Mouse (Mus musculus): ENCODE measurements at regions not wholly inside any gene's neighbourhood (a gene's known extent, or its start where the extent isn't known, plus 50 kb on each side); places are given as distances from the start of the nearest gene placed in this dataset.

DNA sequence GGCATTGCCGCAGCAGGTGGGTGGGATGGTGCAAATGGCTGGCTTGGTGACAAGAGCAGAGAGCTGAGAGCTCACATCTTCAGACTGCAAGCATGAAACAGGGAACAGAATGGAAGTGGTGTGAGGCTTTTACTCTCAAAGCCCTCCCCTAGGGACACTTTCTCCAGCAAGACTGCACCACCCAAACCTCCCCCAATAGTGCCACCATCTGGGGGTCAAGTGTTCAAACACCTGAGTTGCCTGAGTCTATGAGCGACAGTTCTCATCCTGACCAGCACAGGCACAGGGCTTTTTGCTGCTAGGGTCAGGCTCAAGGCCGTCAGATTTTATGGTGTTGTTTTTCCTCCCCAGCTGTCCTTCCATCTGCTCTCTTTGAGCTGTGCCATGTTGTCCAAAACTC lies 337.9 kb upstream of the Eif4g2 start:
- DNase-seq (ENCODE audit: low spot score) = no peak

DNA sequence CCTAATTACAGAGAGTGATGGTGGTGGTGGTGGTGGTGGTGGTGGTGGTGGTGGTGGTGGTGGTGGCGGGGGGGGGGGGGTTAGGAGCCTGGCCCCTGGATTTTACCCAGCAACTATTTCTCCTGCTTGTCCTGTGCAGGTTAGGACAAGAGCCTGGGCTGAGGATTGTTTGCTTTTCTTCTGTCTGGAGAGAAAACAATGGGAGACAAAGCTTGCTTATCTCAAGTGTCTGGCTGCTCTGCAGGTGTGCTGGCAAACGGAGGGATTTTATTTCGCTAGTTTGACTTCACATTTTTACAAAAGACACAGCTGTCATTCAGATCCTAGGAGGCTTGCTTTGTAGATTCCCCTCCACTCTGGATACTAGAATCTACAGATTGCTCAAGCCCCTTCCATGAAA lies 334.9 kb upstream of the Eif4g2 start:
- no peak for DNase-seq (ENCODE audit: low spot score)

DNA sequence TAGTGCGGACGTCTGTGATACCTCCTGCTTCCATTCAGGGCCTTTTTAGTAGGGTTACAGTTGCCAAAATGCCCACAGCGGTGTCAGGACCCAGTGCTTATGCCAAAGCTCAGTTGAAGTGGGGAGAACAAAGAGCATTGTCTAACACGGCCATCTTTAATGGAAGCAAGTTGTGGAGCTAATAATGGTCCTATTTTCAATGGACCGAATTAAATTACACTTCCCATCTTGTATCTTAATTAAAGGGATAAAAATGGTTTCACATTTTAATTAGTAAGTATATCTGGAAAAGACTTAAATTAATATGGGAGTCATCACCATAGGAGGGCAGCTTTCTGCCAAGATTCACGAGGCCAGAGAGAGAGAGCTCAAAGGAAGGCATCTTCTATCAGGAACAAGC lies 333.2 kb upstream of the Eif4g2 start:
- no peak for DNase-seq (ENCODE audit: low spot score)

DNA sequence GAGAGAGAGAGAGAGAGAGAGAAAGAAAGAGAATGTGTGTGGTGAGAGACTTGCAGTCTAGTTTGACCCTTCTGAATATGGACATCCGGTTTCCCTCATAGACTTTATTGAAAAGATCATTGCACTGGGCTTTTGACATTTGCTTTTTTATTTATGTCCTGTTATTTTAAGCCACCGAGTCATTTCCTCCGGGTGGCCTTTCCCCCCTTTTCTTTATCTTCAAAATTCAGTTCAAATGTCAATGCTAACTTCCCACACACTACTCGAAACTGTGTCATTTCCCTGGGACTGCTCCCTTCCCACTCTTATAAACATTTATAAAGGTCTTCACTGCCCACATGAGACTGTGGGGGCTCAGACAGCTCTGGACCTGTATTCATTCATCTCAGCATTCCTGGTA lies 330.9 kb upstream of the Eif4g2 start:
- DNase-seq (ENCODE audit: low spot score) = no peak

DNA sequence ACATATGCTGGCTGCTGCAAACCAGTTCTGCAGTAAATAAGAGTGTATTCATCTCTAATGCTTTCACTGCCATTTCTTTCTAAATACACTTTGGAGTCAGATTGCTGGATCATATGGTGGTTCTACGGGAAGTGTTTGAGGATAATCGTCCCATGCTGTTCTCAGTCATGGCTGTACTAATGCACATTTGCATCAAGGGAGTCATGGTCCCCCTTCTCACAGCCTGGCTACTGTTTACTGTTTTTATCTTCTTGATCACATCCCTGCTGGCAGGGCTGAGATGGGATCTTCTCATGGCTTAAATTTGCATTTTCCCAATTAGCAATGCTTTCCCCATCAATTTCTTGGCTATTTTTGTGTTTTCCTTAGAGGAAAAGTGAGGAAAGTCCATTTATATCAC lies 330.1 kb upstream of the Eif4g2 start:
- DNase-seq (ENCODE audit: low spot score) = no peak

DNA sequence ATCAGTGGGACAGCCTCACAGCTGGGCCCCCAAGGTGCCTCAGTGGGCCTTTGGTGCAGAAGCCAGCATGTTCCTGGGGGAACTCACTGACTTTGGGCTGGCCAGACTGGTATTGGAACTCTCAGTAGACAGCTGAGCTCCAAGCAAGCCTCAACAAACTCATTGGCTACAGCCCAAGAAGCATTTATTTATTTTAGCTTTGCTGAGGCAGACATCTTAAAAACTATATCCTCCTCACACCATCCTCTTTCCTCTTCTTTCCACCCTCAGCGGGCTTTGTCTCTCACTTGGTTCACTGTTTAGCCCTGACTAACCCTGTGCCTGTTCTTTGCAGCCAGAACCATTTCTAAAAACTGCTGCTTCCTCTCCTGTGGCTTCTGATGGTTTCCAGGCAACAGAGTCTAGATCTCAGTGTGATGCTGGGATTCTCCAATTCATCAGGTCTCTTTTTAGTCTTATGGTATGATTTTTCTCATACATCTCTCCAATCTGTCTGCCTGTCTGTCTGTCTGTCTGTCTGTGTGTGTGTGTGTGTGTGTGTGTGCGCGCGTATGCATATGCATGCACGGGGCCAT lies 328.6 kb upstream of the Eif4g2 start:
- DNase-seq (ENCODE audit: low spot score) = no peak

DNA sequence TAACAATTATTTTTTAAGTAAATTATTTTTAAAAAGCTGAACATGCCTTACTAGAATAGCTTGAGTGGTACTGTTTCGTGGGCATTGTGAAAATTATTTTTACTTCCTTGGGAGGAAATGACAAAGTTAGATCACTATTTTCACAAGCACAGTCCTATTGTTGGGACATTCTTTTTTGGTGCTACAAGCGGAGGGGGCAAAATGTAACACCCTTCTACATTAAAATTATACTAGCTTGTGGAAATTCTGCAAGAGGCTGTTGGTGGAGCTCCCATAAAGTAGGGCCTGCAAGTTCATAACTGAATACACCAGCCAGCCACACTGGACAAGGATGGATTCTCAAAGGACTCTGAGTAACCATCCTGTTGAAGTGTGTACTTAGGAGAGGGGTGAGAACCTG lies 313.1 kb upstream of the Eif4g2 start:
- DNase-seq (ENCODE audit: low spot score) = no peak

DNA sequence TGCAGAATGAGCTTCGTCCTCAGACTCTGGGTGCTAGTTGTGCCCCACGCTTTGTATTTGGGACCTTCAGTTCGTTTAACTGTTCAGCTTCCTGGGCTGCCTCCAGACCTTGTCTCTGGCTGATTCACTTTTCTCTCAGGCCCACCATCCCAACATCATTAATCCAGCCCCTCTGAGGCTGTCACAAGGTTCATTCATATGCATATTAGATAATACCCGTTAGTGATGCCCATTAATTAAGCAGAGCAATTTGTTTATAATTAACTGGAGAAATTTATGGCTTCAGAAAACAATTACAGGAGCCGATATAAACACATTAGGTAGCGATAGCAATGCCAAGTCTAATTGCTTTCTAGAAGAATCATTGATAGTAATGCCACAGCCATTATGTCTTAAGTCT lies 312.3 kb upstream of the Eif4g2 start:
- DNase-seq (ENCODE audit: low spot score) = no peak

DNA sequence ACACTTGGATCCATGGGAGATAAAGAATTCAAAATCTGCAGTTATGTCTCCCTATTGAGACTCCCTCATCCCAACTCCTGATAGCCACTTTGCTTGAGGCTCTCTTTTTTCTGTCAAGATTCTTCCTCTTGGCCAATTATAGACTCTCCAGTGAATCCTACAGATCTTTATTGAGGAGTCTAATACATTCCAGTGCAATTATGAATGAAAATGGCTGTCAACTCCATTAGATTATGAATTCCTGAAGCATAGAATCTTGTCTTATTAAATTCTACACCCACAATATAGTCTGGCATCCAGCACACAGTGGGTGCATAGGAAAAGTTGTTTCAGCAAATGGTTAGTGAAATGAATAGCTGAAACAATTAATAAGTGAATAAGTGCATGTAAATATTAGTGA lies 311.0 kb upstream of the Eif4g2 start:
- no peak for DNase-seq (ENCODE audit: low spot score)

DNA sequence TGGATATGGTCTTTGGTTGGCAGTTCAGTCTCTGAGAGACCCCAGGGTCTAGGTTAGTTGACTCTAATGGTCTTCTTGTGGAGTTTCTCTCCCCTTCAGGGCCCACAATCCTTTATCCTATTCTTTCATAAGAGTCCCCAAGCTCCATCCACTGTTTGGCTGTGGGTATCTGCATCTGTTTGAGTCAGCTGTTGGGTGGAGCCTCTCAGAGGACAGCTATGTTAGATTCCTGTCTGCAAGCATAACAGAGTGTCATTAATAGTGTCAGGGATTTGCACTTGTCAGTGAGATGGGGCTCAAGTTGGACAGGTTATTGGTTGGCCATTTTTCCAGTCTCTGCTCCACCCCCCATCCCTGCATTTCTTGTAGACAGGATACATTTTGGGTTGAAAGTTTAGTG lies 306.9 kb upstream of the Eif4g2 start:
- no peak for DNase-seq (ENCODE audit: low spot score)

DNA sequence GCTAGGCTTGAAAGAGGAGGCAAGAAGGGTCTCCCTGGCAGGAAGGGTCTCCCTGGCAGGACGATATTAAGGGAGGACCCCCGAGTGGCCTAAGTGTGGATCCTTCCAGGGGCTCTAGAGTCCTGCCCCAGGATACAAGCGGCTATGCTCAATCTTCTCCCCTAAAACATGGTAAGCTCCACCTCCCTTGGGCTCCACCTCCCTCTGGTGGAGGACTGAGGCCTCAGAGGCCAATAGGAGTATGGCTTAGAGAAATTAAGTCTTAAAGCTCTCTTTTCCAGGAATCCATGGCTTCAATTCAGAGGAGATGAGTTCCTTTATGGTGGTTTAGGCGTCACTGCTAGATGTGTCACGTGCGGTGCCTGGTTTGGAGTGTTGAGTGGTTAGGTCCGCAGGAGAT lies 291.7 kb upstream of the Eif4g2 start:
- no peak for DNase-seq (ENCODE audit: low spot score)

DNA sequence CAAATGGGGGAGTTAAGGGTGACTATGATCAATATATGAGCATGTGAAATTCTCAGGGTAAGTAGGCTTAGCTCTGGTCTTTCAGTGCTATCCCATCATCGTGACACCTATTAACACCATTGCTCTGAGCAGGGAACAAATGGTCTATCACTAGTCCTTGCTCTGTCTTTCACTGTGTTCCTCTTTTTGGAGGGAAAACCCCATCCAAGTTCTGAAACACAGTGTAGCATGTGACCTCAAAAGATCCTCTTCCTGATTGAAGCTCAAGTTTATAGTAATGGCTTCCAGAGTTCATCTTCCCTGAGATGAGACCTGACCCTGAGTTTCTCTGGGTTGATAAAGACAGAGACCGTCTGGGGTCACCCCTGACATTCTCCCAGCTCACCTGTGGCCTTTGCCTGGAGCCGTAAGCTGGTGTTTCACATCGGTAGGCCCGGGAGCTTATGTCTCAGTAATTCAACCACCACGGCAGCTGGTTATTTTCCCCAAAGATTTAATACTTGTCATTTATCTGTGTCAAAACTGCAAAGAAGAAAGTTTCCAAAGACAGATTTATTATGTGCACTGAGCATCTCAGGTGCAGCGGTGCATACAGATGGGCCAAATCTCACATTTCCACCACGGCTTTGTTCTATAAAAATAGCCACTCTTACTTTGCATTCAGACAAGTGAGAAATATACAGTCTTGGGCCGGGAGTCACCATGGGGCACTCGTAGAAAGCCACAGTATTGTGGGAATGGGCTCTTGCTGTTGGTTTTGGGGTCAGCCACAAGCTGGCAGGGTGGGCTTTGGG lies 290.7 kb upstream of the Eif4g2 start:
- DNase-seq (ENCODE audit: low spot score) = no peak

DNA sequence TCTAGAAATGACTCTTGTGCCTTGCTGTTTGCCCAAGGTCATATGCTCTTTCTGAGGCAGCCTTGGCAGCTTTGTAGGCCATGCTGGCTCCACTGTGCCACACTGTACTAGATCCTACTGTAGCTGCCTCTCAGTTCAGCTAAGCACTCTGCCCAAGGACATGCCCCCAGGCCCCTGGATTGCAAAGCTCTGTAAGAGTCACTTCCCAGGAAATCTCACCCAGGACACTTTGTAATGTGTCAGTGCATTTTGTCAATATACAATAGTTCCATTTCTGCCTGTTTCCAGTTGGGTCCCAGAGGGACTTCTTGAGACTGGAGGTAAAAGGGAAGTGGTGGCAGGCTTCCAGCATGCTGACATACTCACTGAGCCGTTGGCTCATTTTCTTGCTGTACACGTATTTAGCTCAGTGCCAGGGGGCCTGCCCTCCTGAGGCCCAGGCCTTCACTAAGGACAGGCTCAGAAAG lies 287.6 kb upstream of the Eif4g2 start:
- DNase-seq (ENCODE audit: low spot score) = no peak

DNA sequence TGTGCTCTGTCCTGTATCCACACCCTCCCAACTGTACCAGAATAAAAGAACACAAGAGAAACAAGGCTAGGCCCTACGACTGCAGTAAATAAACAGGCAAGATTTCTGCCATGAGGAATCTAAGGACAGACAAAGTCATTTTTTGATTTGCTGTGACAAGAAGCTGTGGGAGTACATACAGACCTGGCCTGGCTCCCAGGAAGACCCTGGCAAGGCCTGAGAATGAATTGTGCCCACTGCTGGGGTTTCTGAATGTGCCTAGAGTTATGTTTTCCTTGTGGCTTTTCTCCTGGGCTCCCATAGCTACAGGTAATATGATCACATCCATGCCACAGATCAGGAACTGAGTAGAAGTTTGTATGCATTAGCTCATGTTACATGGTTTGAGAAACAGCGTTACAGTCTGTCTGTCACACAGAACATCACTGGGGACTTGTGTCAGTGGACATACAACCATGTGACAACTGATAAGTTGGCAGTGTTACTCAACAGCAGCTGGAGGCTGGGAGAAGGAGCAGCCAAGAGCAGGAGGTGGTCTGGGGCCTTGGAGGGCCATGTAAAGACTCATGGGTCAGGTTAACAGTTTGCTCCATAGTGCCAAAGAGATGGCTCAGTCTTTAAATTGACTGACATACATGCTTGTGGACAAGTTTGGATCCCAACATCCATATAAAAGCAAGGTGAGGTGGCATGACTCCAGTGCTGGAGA lies 285.6 kb upstream of the Eif4g2 start:
- DNase-seq (ENCODE audit: low spot score) = no peak

DNA sequence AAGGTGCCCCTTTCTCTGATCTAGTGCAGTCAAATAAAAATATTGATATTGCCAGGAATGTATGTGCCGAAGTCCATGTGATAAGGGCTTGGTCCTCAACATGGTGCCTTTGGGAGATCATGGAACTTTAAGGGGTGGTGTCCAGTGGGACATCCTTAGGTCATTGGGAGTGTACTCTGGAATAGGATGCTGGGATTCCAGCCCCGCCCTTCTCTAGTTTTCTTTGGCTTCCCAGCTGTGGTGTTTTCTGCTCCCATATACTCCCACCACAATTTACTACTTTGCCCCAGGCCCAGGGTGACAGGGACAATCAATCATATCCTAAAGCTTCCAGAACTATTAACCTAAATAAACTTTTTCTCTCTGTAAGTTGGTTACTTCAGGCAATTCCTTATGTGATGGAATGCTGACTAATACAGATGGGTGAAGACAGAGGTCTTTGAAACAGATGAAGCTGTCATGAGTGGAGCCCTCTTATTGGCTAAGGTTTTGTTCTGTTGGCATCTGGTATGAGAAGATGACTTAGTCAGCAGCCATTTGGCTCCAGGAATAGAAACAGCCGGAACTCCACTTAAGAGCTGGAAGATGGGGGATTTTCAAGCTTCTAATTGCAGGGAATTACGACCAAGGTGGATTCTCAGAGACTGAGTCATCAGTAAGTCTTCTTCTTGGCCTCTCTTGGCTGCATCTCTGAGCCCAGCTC lies 284.3 kb upstream of the Eif4g2 start:
- DNase-seq (ENCODE audit: low spot score) = no peak

DNA sequence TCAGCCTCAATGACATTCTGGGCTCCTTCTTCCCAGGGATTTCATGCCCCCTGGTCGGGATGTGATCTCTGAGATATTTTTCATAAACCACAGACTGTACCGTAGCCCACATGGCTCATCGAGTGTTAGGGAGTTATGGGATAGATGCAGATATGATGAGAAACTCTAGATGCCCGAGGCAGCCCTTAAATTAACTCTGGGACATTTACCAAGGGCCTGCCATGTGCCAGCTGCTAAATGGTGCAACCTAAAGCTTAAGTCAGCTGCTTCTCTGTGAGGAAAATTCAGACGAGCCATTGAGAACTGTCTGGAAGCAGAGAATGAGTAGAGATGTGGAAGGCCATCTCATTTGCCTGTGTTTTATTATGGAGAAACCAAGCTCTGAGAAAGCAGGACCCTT lies 282.6 kb upstream of the Eif4g2 start:
- no peak for DNase-seq (ENCODE audit: low spot score)

DNA sequence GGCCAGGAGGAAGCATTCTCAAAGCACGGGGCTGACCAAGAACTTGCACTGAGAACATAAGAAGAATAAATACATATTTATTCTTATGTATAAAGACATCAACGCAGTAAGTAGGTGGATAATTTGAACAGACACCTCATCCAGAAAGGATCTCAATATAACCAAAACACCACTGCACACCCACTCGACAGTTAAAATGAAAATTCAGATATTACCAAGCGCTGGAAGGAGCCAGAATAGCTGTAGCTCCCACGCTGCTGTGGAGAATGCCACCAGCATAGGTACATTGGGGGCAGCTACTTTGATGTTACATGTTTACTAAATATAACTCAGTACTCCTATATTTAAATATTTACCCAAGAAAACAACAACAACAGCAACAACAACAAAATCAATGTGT lies 280.4 kb upstream of the Eif4g2 start:
- DNase-seq (ENCODE audit: low spot score) = no peak

DNA sequence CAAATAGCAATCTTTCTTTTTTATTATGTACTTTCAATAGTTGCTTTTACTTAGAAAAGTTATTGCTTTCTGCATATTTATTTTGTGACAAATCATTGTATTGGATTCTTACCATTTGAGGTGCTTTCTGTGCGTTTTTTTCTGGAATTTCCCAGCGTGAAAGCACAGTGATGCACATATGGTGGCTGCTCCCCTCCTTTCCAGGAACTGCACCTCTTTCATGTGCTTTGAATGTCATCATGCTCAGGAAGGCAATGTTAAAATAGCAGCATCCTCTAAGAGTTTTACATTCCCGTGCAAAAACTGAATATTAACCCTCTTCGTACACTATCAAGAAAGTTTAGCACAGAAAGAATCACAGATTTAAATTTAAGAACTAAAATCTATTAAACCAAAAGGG lies 279.8 kb upstream of the Eif4g2 start:
- DNase-seq (ENCODE audit: low spot score) = no peak

DNA sequence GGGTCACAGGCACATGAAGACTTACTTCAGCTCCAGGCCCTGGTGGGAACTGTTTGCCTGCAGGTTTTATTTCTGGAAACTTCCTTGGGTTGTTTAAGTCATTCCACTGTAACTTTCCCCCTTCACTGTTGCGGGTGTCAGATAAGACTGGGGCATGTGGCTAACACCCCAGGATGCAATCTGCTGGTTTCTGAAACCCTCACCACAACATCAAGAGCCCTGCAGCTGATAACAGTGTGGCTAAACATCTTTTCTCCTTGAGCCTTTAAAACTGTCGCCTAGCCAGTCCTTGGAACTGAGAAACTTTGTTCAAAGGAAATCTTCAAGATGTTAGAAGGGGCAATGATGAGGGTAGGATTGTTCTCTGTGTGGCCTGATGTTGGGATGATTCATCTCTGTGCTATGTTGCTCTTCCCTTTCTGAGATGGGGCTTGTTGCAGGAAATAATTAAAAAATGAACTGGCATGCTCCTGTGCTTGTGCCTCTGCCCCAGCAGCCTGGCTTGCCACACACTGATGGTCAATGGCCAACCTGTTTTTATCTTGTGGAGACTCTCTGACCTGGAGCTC lies 272.3 kb upstream of the Eif4g2 start:
- DNase-seq (ENCODE audit: low spot score) = no peak

DNA sequence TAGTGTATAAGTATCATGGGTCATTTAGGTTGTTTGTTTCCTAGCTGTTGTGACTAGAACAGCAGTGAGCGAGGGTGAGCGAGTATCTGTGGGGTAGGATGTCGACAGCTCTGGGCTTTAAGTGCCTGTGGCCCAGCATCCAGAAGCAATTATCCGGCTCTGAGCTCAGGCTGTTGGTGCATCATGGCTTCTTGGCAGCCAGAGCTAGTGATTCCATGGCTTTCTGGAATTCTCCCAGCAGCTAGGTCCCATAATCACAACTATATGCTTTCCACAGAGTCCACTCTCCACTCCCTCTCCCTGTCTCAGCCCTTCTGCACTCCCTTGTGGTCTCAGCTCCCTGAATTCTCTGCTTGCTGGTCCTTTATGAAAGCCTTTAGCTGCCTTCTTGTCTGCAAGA lies 271.2 kb upstream of the Eif4g2 start:
- no peak for DNase-seq (ENCODE audit: low spot score)

DNA sequence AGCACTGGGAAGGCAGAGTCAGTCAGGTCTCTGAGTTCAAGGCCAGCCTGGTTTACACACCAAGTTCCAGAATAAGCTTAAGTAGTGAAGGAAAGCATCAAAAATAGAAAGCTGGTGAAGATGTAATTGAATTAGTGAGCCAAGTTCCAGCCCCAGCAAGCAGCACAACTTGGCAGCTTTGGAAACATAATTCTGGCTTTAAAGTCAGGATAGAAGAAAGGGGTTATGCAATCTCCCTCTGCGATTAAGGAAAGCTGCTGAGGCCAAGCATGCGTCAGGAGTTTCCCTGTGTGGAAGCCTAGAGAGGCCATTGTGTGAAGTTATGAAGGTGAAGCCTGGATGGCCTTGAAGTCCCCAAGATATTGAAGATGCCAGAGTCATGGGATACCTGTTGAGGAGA lies 269.3 kb upstream of the Eif4g2 start:
- no peak for DNase-seq (ENCODE audit: low spot score)

DNA sequence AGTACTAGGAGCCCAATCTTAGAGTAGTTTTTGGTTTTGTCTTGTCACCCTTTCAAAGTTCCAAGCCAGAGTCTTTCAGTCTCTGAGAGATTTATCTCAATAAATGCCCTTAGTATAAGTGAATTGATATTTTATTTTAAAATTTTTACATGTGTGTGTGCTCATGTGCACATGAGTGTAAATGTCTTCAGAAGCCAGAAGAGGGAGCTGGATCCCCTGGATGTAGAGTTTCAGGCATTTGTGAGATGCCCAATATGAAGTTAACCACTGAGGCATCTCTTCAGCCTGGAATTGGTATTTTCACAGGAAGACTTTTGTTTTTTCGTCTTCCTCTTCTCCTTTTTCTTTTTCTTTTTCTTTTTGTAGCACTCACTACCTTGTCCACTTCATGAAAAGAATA lies 262.3 kb upstream of the Eif4g2 start:
- DNase-seq (ENCODE audit: low spot score) = no peak

DNA sequence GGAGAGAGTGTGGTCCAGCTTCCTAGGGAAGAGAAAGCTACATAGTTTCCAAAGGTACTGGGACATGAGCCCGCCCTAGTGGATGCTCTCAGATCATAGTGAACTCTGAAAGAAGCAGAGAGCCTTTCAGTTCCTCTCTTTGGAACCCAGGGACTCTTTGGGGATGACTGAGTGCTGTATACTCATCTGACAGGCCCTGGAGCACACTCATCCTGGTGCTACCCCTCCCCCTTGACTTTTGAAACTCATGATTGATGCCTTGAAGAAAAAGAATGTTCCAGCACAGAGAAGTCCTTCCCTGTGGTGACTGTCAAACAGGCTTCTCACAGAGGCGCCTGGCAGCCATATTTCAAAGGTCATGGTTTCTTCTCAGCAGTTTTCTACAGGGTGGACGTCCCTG lies 254.2 kb upstream of the Eif4g2 start:
- DNase-seq (ENCODE audit: low spot score) = no peak

Data from c-Kit-positive CD71-positive TER-119-positive erythroid progenitor cells, embryonic 14.5 days (primary cell).